Mouse (Mus musculus) CH12.LX (cell line): Measurements from ENCODE around the gene Gm17387. TPM values are rescaled to one million over a fixed set of nuclear protein-coding genes. Genes with fewer than 3 reads are reported as not detected.

Source experiments
- DNase-seq: peaks from one replicate; pipeline ENCODE4 v3.0.0-alpha.2; 2013; ENCODE audit errors: extremely low read depth
- H3K27ac ChIP-seq: 2 replicates; pipeline ENCODE4 v1.5.1; 2012; ENCODE audit warnings: low read depth, mild to moderate bottlenecking, control low read depth, moderate library complexity; ENCODE audit not compliant: insufficient read depth
- H3K27me3 ChIP-seq: replicated peaks from 2 replicates; pipeline ENCODE3; 2012; ENCODE audit warnings: inconsistent platforms
- H3K36me3 ChIP-seq, 2 experiments: replicated peaks in 1 of 2; 2 replicates each; pipeline versions ENCODE3 to v1.6.1; 2012; ENCODE audit warnings: inconsistent platforms in 1 of 2, low read length in 1 of 2, mild to moderate bottlenecking in 1 of 2, mixed read lengths in 1 of 2, moderate library complexity in 1 of 2; ENCODE audit not compliant: control insufficient read depth in 1 of 2, insufficient read depth in 1 of 2
- H3K4me1 ChIP-seq, 2 experiments: 2 replicates each; pipeline ENCODE4 v1.6.1; 2012; ENCODE audit warnings: inconsistent platforms in 1 of 2, moderate library complexity in 1 of 2; ENCODE audit not compliant: insufficient read depth in 2 of 2, control insufficient read depth in 1 of 2
- H3K4me2 ChIP-seq: 2 replicates; pipeline ENCODE4 v1.6.1; 2012; ENCODE audit warnings: low read depth, mild to moderate bottlenecking, control low read depth; ENCODE audit not compliant: poor library complexity, insufficient read depth, severe bottlenecking
- H3K4me3 ChIP-seq, 3 experiments: fragments of 150-350 bp in 1 of 3; sonication (generic) in 1 of 3; replicated peaks in 1 of 3; 2 replicates each; pipeline versions ENCODE3 to v1.5.1; 2011 to 2012; ENCODE audit warnings: low read depth in 2 of 3, low read length in 2 of 3, mild to moderate bottlenecking in 2 of 3, moderate library complexity in 2 of 3, control low read depth in 1 of 3, improper control_type of control experiment in 1 of 3, inconsistent platforms in 1 of 3, mixed read lengths in 1 of 3; ENCODE audit not compliant: poor library complexity in 1 of 3
- H3K79me2 ChIP-seq: replicated peaks from 2 replicates; pipeline ENCODE4 v1.6.1; 2012; ENCODE audit warnings: mild to moderate bottlenecking, moderate library complexity; ENCODE audit not compliant: control insufficient read depth, poor library complexity, insufficient read depth, severe bottlenecking; ENCODE audit errors: extremely low read depth
- H3K9ac ChIP-seq: 2 replicates; pipeline ENCODE4 v1.6.1; 2012; ENCODE audit warnings: low read depth, mild to moderate bottlenecking, control low read depth, moderate library complexity; ENCODE audit not compliant: insufficient read depth
- H3K9me3 ChIP-seq: replicated peaks from 2 replicates; pipeline ENCODE3; 2012; ENCODE audit warnings: low read length, inconsistent platforms, mixed read lengths
- BHLHE40 ChIP-seq: IDR thresholded peaks from 2 replicates; pipeline ENCODE4 v1.6.1; 2011; ENCODE audit warnings: mild to moderate bottlenecking, low read depth, low read length, improper control_type of control experiment
- CHD1 ChIP-seq: IDR thresholded peaks from 2 replicates; pipeline ENCODE4 v1.6.1; 2012; ENCODE audit warnings: low read depth, low read length, improper control_type of control experiment, inconsistent platforms
- CTCF ChIP-seq, 2 experiments: IDR thresholded peaks in 1 of 2; conservative IDR thresholded peaks in 1 of 2; 2 replicates each; pipeline ENCODE4 v1.5.1; 2011 to 2012; ENCODE audit warnings: low read depth in 2 of 2, low read length in 2 of 2, improper control_type of control experiment in 1 of 2, inconsistent platforms in 1 of 2, mild to moderate bottlenecking in 1 of 2, moderate library complexity in 1 of 2
- EP300 ChIP-seq: IDR thresholded peaks from 2 replicates; pipeline ENCODE4 v1.6.1; 2011; ENCODE audit warnings: low read length, improper control_type of control experiment
- ETS1 ChIP-seq: conservative IDR thresholded peaks from 2 replicates; pipeline ENCODE4 v1.6.1; 2012; ENCODE audit warnings: low read depth, mild to moderate bottlenecking, inconsistent platforms, low read length, improper control_type of control experiment, moderate library complexity
- GABPA ChIP-seq: IDR thresholded peaks from 2 replicates; pipeline ENCODE4 v1.6.1; 2012; ENCODE audit warnings: low read depth, low read length, improper control_type of control experiment, inconsistent platforms; ENCODE audit not compliant: insufficient replicate concordance
- HCFC1 ChIP-seq: IDR thresholded peaks from 2 replicates; pipeline ENCODE4 v1.6.1; 2012; ENCODE audit warnings: low read depth, mild to moderate bottlenecking, inconsistent platforms, low read length, improper control_type of control experiment
- IRF4 ChIP-seq: IDR thresholded peaks from 2 replicates; pipeline ENCODE4 v1.6.1; 2014; ENCODE audit warnings: low read depth, mild to moderate bottlenecking, inconsistent platforms, low read length, improper control_type of control experiment
- JUN ChIP-seq: IDR thresholded peaks from 2 replicates; pipeline ENCODE4 v1.6.1; 2011; ENCODE audit warnings: low read depth, mild to moderate bottlenecking, low read length, improper control_type of control experiment, moderate library complexity; ENCODE audit not compliant: insufficient read depth
- JUND ChIP-seq: conservative IDR thresholded peaks from 2 replicates; pipeline ENCODE4 v1.6.1; 2011; ENCODE audit warnings: low read depth, low read length, improper control_type of control experiment
- KAT2A ChIP-seq: IDR thresholded peaks from 2 replicates; pipeline ENCODE4 v1.6.1; 2012; ENCODE audit warnings: low read length, improper control_type of control experiment, inconsistent platforms; ENCODE audit not compliant: insufficient replicate concordance
- MAFK ChIP-seq: IDR thresholded peaks from 2 replicates; pipeline ENCODE4 v1.6.1; 2011; ENCODE audit warnings: low read length, improper control_type of control experiment; ENCODE audit not compliant: insufficient replicate concordance
- MAX ChIP-seq: IDR thresholded peaks from 2 replicates; pipeline ENCODE4 v1.6.1; 2011; ENCODE audit warnings: low read length, improper control_type of control experiment
- MAZ ChIP-seq: IDR thresholded peaks from 2 replicates; pipeline ENCODE4 v1.6.1; 2012; ENCODE audit warnings: low read depth, mild to moderate bottlenecking, inconsistent platforms, low read length, improper control_type of control experiment, moderate library complexity
- MYC ChIP-seq: IDR thresholded peaks from 2 replicates; pipeline ENCODE4 v1.6.1; 2011; ENCODE audit warnings: low read depth, mild to moderate bottlenecking, improper control_type of control experiment, low read length
- NRF1 ChIP-seq: IDR thresholded peaks from 2 replicates; pipeline ENCODE4 v1.6.1; 2014; ENCODE audit warnings: low read depth, mild to moderate bottlenecking, inconsistent platforms, low read length, improper control_type of control experiment, moderate library complexity
- PAX5 ChIP-seq: IDR thresholded peaks from 2 replicates; pipeline ENCODE4 v1.6.1; 2012; ENCODE audit warnings: low read length, inconsistent platforms, mixed read lengths
- POLR2A ChIP-seq: IDR thresholded peaks from 2 replicates; pipeline ENCODE4 v1.6.1; 2011; ENCODE audit warnings: low read depth, mild to moderate bottlenecking, improper control_type of control experiment, low read length
- POLR2AphosphoS2 ChIP-seq: IDR thresholded peaks from 2 replicates; pipeline ENCODE4 v1.6.1; 2011; ENCODE audit warnings: low read depth, low read length, improper control_type of control experiment
- RAD21 ChIP-seq: IDR thresholded peaks from 2 replicates; pipeline ENCODE4 v1.6.1; 2011; ENCODE audit warnings: low read depth, mild to moderate bottlenecking, low read length, improper control_type of control experiment, moderate library complexity
- RCOR1 ChIP-seq: conservative IDR thresholded peaks from 2 replicates; pipeline ENCODE4 v1.6.1; 2012; ENCODE audit warnings: low read depth, mild to moderate bottlenecking, inconsistent platforms, low read length, improper control_type of control experiment
- UBTF ChIP-seq: IDR thresholded peaks from 2 replicates; pipeline ENCODE4 v1.6.1; 2012; ENCODE audit warnings: low read depth, mild to moderate bottlenecking, inconsistent platforms, low read length, improper control_type of control experiment, moderate library complexity
- USF2 ChIP-seq: conservative IDR thresholded peaks from 2 replicates; pipeline ENCODE4 v1.6.1; 2011; ENCODE audit warnings: low read depth, low read length, improper control_type of control experiment
- ZC3H11A ChIP-seq: IDR thresholded peaks from 2 replicates; pipeline ENCODE4 v1.6.1; 2012; ENCODE audit warnings: low read depth, mild to moderate bottlenecking, inconsistent platforms, low read length, improper control_type of control experiment
- ZKSCAN1 ChIP-seq: IDR thresholded peaks from 2 replicates; pipeline ENCODE4 v1.6.1; 2012; ENCODE audit warnings: low read depth, inconsistent platforms, low read length, improper control_type of control experiment, borderline replicate concordance
- ZNF384 ChIP-seq: IDR thresholded peaks from 2 replicates; pipeline ENCODE4 v1.6.1; 2012; ENCODE audit warnings: low read depth, low read length, improper control_type of control experiment, inconsistent platforms
- dilution Hi-C: fragments of 300-500 bp; cut with MboI; formaldehyde crosslinking; loops from 2 replicates; pipeline ENCODE4 v1.14.3; 2020; ENCODE audit warnings: low sequenced_read_pairs; ENCODE audit not compliant: extremely low pct_unique_long_range_greater_than_20kb, extremely low pct_ligation_motif_present
- in situ Hi-C: fragments of 300-500 bp; cut with MboI; formaldehyde crosslinking; loops from 3 replicates; pipeline ENCODE4 v1.14.3; 2019; ENCODE audit warnings: low sequenced_read_pairs, low pct_ligation_motif_present, low pct_unique_long_range_greater_than_20kb, mixed read lengths
- polyA plus RNA-seq: library from polyadenylated mRNA; unstranded; fragments of >175 nt; gene quantifications from 2 replicates; pipeline ENCODE4 v1.2.1, GENCODE M21; 2012; ENCODE audit warnings: low read depth; ENCODE audit not compliant: insufficient read length
- total RNA-seq, 2 experiments: library from RNA; depleted of rRNA; stranded (reverse); fragments of 300-350 nt in 1 of 2; fragments of >200 nt in 1 of 2; gene quantifications; 2 replicates each; pipeline ENCODE4 v1.2.3; 2012 to 2014

Gm17387 gene
- total and polyA plus RNA-seq, 3 experiments, result not detected

DNA sequence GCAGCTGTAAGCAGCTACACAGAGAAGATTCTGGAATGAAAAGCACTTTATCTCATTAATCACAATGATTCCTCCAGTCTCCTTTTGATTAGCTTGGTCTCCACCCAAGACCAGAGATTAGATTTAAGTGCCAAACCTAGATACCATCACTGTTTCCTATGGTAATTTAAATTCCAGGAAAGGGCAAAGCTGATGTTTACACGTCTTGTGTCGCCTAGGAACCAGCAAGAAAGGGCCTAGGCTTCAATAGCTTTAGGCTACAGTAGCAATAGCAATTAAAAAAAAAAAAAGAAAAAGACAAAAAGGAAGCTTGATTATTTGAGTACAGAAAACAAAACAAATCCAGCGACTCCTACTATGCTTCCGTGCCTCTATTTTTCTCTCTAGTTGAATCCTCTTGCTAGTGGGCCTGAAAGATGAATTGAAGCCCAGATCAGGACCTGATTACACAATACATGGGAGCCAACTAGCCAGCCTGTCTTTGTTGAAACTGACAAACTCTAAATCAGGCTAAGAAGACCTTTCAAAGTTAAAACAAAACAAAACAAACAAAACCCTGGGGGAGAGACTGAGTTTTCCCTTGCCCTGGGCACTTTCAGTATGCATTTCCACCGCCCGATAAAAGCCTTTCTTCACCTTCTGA is 2.7 kb upstream of the Gm17387 start:
- in situ Hi-C loops, result no loop called here
- Histone ChIP-seq H3K27ac (no peak overlapping the region), H3K9me3 (no peaks in the 10 kb centered on the region), H3K4me3 (no peak overlapping the region), H3K9ac (no peak overlapping the region), H3K4me1 (peaks cover 11 to 25% of the 10 kb centered on the region in 2 experiments), H3K4me2 (no peak overlapping the region), H3K36me3 (no peaks in the 10 kb centered on the region), H3K27me3 (no peaks in the 10 kb centered on the region), H3K79me2 (no peaks in the 10 kb centered on the region)
- DNase-seq, result no peak
- TF ChIP-seq IRF4 (no peak), UBTF (no peak), ZC3H11A (no peak), PAX5 (no peak), CHD1 (no peak), GABPA (no peak), HCFC1 (no peak), RAD21 (no peak), MAX (no peak), ZNF384 (no peak), BHLHE40 (no peak), MAZ (no peak), JUN (no peak), KAT2A (no peak)
- dilution Hi-C loops, result no loop called here

DNA sequence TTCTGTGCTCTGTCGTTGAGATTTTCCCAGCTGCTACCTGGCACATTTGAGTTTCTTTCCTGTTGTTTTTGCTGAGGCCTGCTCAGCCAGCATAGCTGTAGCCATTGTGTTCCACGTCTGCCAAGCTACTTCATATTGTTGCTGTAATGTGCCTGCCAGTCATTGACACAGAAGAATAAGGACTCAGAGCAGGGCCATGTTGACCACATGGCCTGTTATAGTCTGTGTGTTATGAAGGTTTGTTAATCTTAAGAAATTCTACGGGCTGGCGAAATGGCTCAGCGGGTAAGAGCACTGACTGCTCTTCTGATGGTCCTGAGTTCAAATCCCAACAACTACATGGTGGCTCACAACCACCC is 2.2 kb upstream of the Gm17387 start:
- dilution Hi-C loops, result no loop called here
- no peak overlapping the region for H3K27ac ChIP-seq
- peaks cover 7 to 20% of the 10 kb centered on the region in 2 experiments for H3K4me1 ChIP-seq

More for the DNA sequence above, 2.2 kb upstream of the Gm17387 start:
- in situ Hi-C loops, result no loop called here
- DNase-seq, result no peak
- H3K79me2 ChIP-seq, result no peaks in the 10 kb centered on the region
- no peak overlapping the region for H3K4me3 ChIP-seq
- TF ChIP-seq CHD1, result no peak
- no peak for TF ChIP-seq USF2
- no peak for TF ChIP-seq MYC
- no peak for TF ChIP-seq RCOR1
- TF ChIP-seq CTCF (conservative IDR thresholded peaks at IDR 0.05 in 1 of 2, IDR thresholded peaks at IDR 0.05 in 1 of 2; ENCODE audit: low read depth in 2 of 2, low read length in 2 of 2), result no peak
- no peak for TF ChIP-seq NRF1
- TF ChIP-seq RAD21, result no peak
- no peak for TF ChIP-seq ETS1
- TF ChIP-seq EP300, result no peak
- no peak for TF ChIP-seq MAFK
- TF ChIP-seq JUND, result no peak
- no peak for TF ChIP-seq UBTF
- TF ChIP-seq POLR2A, result no peak
- TF ChIP-seq ZKSCAN1, result no peak
- TF ChIP-seq POLR2AphosphoS2, result no peak
- H3K36me3 ChIP-seq, result no peaks in the 10 kb centered on the region
- H3K27me3 ChIP-seq, result no peaks in the 10 kb centered on the region
- H3K4me2 ChIP-seq, result no peak overlapping the region
- H3K9ac ChIP-seq, result no peak overlapping the region
- no peaks in the 10 kb centered on the region for H3K9me3 ChIP-seq
